ENCODE assay signal across 12 mouse cellular contexts in genomic region chr4:16944901-16945300, GRCm38 (mm10).
"Had no signal": no experiment of that assay in that cellular context is flagged by ENCODE, and none has a peak within 500 bp of the region (broad histone marks: within the 10 kb centered on the region; RNA-seq: fewer than 3 reads in every experiment).

No protein-coding gene starts in this region.

- H3K36me3 ChIP-seq: limb, embryonic 15.5 days; liver, embryonic 12.5 days; midbrain, embryonic 10.5 days; neural tube, embryonic 13.5 days had no signal

- H3K4me2 ChIP-seq: limb, embryonic 15.5 days; liver, embryonic 12.5 days; neural tube, embryonic 13.5 days had no signal

- H3K4me1 ChIP-seq: limb, embryonic 15.5 days; liver, embryonic 12.5 days; neural tube, embryonic 13.5 days had no signal

- DNase-seq: kidney, adult 9 months; kidney, postnatal 36 days; layer of hippocampus, adult 9-11 months; layer of hippocampus, postnatal 36 days; right cerebral cortex, adult 18-20 months; right cerebral cortex, postnatal 25 days; thymus, postnatal 4 days had no signal

- H3K9me3 ChIP-seq: limb, embryonic 15.5 days; liver, embryonic 12.5 days; midbrain, embryonic 10.5 days; neural tube, embryonic 13.5 days had no signal

- ATAC-seq: liver, embryonic 12.5 days had no signal

- H3K9ac ChIP-seq: limb, embryonic 15.5 days; liver, embryonic 12.5 days; neural tube, embryonic 13.5 days had no signal

- H3K27ac ChIP-seq: kidney, postnatal 0 days; limb, embryonic 15.5 days; liver, embryonic 12.5 days; midbrain, embryonic 10.5 days; neural tube, embryonic 13.5 days had no signal

- H3K27me3 ChIP-seq: limb, embryonic 15.5 days; liver, embryonic 12.5 days; neural tube, embryonic 13.5 days had no signal

- H3K4me3 ChIP-seq: limb, embryonic 15.5 days; liver, embryonic 12.5 days; midbrain, embryonic 10.5 days; neural tube, embryonic 13.5 days had no signal
